In genomic region chr6:99338174-99338573, GRCm38 (mm10) we compare ENCODE assay signal across 20 mouse cellular contexts.
DNase-seq lines count a peak whose midpoint lies in the region; ATAC-seq and TF ChIP-seq lines count a peak whose summit lies in the region.
"Had no signal": no experiment of that assay in that cellular context is flagged by ENCODE, and none has a peak within 500 bp of the region (broad histone marks: within the 10 kb centered on the region; RNA-seq: fewer than 3 reads in every experiment).

No protein-coding gene starts in this region.

- H3K4me1 ChIP-seq in liver, embryonic 15.5 days (replicated peaks) = peaks cover 18% of the 10 kb centered on the region
- no peaks in the 10 kb centered on the region; the same call in 1 of the 2 replicates for H3K4me1 ChIP-seq in bone marrow, adult 2 months (ENCODE audit: control insufficient read depth, insufficient read depth, low read length)
- peaks cover 14% of the 10 kb centered on the region; the same call in 1 of the 2 replicates for H3K4me1 ChIP-seq in stomach, embryonic 15.5 days

- TF ChIP-seq CTCF in bone marrow, adult 2 months (IDR thresholded peaks at IDR 0.05; ENCODE audit: control insufficient read depth, insufficient read depth, low read length) = no peak

- no peak for ATAC-seq in liver, embryonic 15.5 days (ENCODE audit: insufficient read depth)
- no peak for ATAC-seq in stomach, embryonic 15.5 days (ENCODE audit: insufficient read depth, low FRiP score, low read depth)
- ATAC-seq: activated CD4-positive, CD25-positive, alpha-beta regulatory T cell, adult 4 months; CD4-positive, CD25-positive, alpha-beta regulatory T cell, adult 4 months; inflammation-experienced regulatory T-cells, adult 6 months had no signal

- no peak overlapping the region for H3K4me3 ChIP-seq in liver, embryonic 15.5 days (replicated peaks)
- H3K4me3 ChIP-seq in bone marrow, adult 2 months (replicated peaks; ENCODE audit: control insufficient read depth, low read depth, low read length) = peak overlapping the region; percentile 37
- H3K4me3 ChIP-seq in stomach, embryonic 15.5 days (replicated peaks) = no peak overlapping the region
- H3K4me3 ChIP-seq: forebrain, embryonic 10.5 days; hindbrain, embryonic 13.5 days; limb, embryonic 12.5 days; midbrain, embryonic 10.5 days had no signal

- no peak for DNase-seq in liver
- DNase-seq in B cell, adult 2 months = peak; percentile 36 to 46
- DNase-seq in cerebellum, postnatal 36 days = no peak
- no peak for DNase-seq in retina, postnatal 1 day
- DNase-seq: adrenal gland, postnatal 14 days; cerebellum, adult 11-12 months; cerebellum, postnatal 14 days; embryo, embryonic 11 days; gastrocnemius, postnatal 10 days had no signal

- H3K36me3 ChIP-seq in liver, embryonic 15.5 days (replicated peaks) = no peaks in the 10 kb centered on the region
- no peaks in the 10 kb centered on the region for H3K36me3 ChIP-seq in stomach, embryonic 15.5 days
- H3K36me3 ChIP-seq: forebrain, embryonic 10.5 days; G1E; hindbrain, embryonic 13.5 days; limb, embryonic 12.5 days; midbrain, embryonic 10.5 days had no signal

- no peaks in the 10 kb centered on the region for H3K9me3 ChIP-seq in liver, embryonic 15.5 days (replicated peaks)
- H3K9me3 ChIP-seq in stomach, embryonic 15.5 days = no peaks in the 10 kb centered on the region
- H3K9me3 ChIP-seq: forebrain, embryonic 10.5 days; G1E; hindbrain, embryonic 13.5 days; limb, embryonic 12.5 days; midbrain, embryonic 10.5 days had no signal

- H3K9ac ChIP-seq in liver, embryonic 15.5 days = no peak overlapping the region
- no peak overlapping the region for H3K9ac ChIP-seq in stomach, embryonic 15.5 days
- H3K9ac ChIP-seq: hindbrain, embryonic 13.5 days; limb, embryonic 12.5 days had no signal

- TF ChIP-seq POLR2A in bone marrow, adult 2 months (IDR thresholded peaks at IDR 0.05; ENCODE audit: borderline replicate concordance, control insufficient read depth, low read depth, low read length) = no peak

- no peak overlapping the region for H3K4me2 ChIP-seq in liver, embryonic 15.5 days
- H3K4me2 ChIP-seq in stomach, embryonic 15.5 days = no peak overlapping the region
- H3K4me2 ChIP-seq: hindbrain, embryonic 13.5 days; limb, embryonic 12.5 days had no signal

- 0 out of 2 replicates have a peak overlapping the region, but pooled peaks have one; percentile 3 for H3K27ac ChIP-seq in liver, embryonic 15.5 days (replicated peaks)
- H3K27ac ChIP-seq in bone marrow, adult 2 months (ENCODE audit: control insufficient read depth, insufficient read depth, low read depth, low read length, poor library complexity) = peak overlapping the region; percentile 5
- peak overlapping the region; percentile 78 for H3K27ac ChIP-seq in stomach, embryonic 15.5 days
- H3K27ac ChIP-seq: hindbrain, embryonic 13.5 days; midbrain, embryonic 10.5 days had no signal

- H3K27me3 ChIP-seq in liver, embryonic 15.5 days = no peaks in the 10 kb centered on the region
- no peaks in the 10 kb centered on the region for H3K27me3 ChIP-seq in stomach, embryonic 15.5 days (replicated peaks)
- H3K27me3 ChIP-seq: hindbrain, embryonic 13.5 days had no signal

- 25% methylated on average over 3 of the region's 3 CpGs for WGBS in liver, embryonic 15.5 days (ENCODE audit: insufficient replicate concordance)
- WGBS in bone marrow, adult 2 months = 33% methylated on average over 3 of the region's 3 CpGs
- WGBS in stomach, embryonic 15.5 days = 37% methylated on average over 3 of the region's 3 CpGs

Comparison
In these comparisons a context has a peak if more than half of its experiments do, and no peak if none do; other contexts are left out.
1. H3K27ac ChIP-seq: peak in every context shown above with its lines; median percentile 78 in stomach, embryonic 15.5 days; 5 in bone marrow, adult 2 months; 3 in liver, embryonic 15.5 days.
2. DNase-seq: peak in B cell, adult 2 months (2 of 2); none in liver (single experiment), cerebellum, postnatal 36 days (0 of 2) and retina, postnatal 1 day (single experiment).